Mouse (Mus musculus) cerebellum, postnatal 36 days (tissue): ENCODE data around the gene Stk38.

Source experiments
- DNase-seq, 2 experiments: peaks; one replicate each; pipeline ENCODE4 v3.0.0; 2021 to 2022; ENCODE audit warnings: mixed read lengths in 2 of 2

Stk38 gene

GRCm38 (mm10) chr17:28951831-28952799 lies 55.7 kb downstream of the Stk38 start, which contains the start of gene Kctd20:
Gene Kctd20 (plus strand): TSS chr17:28951950.
- peak; percentile 95 to 97 for DNase-seq

- DNase-seq: no peak
Measured at GRCm38 (mm10) chr17:28950751-28951150, 57.0 kb downstream of the Stk38 start.

- DNase-seq: no peak
Measured at GRCm38 (mm10) chr17:28948661-28949060, 59.1 kb downstream of the Stk38 start.

GRCm38 (mm10) chr17:28947011-28947939 lies 60.5 kb downstream of the Stk38 start:
- DNase-seq: no peak

- DNase-seq: no peak
Measured at GRCm38 (mm10) chr17:28944481-28944880, 63.3 kb downstream of the Stk38 start.

GRCm38 (mm10) chr17:28943740-28944139 lies 64.1 kb downstream of the Stk38 start, which contains the start of gene Pxt1:
Gene Pxt1 (minus strand): TSS chr17:28943840.
- no peak for DNase-seq

- no peak for DNase-seq
Measured at GRCm38 (mm10) chr17:28942101-28942500, 65.7 kb downstream of the Stk38 start.

- no peak for DNase-seq
Measured at GRCm38 (mm10) chr17:28940776-28941555, 66.8 kb downstream of the Stk38 start.

GRCm38 (mm10) chr17:28936622-28937345 lies 71.0 kb downstream of the Stk38 start:
- peak; percentile 35 to 37 for DNase-seq

- DNase-seq: no peak
Measured at GRCm38 (mm10) chr17:28936133-28936532, 71.7 kb downstream of the Stk38 start.

GRCm38 (mm10) chr17:28934120-28934916 lies 73.5 kb downstream of the Stk38 start:
- no peak for DNase-seq

- DNase-seq: no peak
Measured at GRCm38 (mm10) chr17:28932274-28932673, 75.5 kb downstream of the Stk38 start.

GRCm38 (mm10) chr17:28931436-28932211 lies 76.2 kb downstream of the Stk38 start:
- DNase-seq: no peak

GRCm38 (mm10) chr17:28930392-28931074 lies 77.3 kb downstream of the Stk38 start:
- DNase-seq: peak; percentile 40 to 55

GRCm38 (mm10) chr17:28929369-28929768 lies 78.4 kb downstream of the Stk38 start:
- DNase-seq: no peak

GRCm38 (mm10) chr17:28928004-28928403 lies 79.8 kb downstream of the Stk38 start:
- DNase-seq: no peak

GRCm38 (mm10) chr17:28926866-28927635 lies 80.7 kb downstream of the Stk38 start:
- DNase-seq: peak; percentile 40 to 41

GRCm38 (mm10) chr17:28926380-28926779 lies 81.4 kb downstream of the Stk38 start:
- DNase-seq: peak; percentile 85 to 89
